Mouse (Mus musculus) frontal cortex, postnatal 25 days (tissue): ENCODE measurements at regions not wholly inside any gene's neighbourhood (a gene's known extent, or its start where the extent isn't known, plus 50 kb on each side); places are given as distances from the start of the nearest gene placed in this dataset.
"Not testable (repeated sequence)": the region's sequence is repeated elsewhere in the genome, so short reads cannot be mapped to it uniquely, and the experiment has no call there.

Experiments
- DNase-seq, 2 experiments: peaks; one replicate each; pipeline ENCODE4 v3.0.0; 2022; ENCODE audit warnings: low spot score in 2 of 2

GRCm38 (mm10) chr12:20802027-20802426 lies 188.2 kb upstream of the Asap2 start:
- DNase-seq = not testable (repeated sequence)

DNA sequence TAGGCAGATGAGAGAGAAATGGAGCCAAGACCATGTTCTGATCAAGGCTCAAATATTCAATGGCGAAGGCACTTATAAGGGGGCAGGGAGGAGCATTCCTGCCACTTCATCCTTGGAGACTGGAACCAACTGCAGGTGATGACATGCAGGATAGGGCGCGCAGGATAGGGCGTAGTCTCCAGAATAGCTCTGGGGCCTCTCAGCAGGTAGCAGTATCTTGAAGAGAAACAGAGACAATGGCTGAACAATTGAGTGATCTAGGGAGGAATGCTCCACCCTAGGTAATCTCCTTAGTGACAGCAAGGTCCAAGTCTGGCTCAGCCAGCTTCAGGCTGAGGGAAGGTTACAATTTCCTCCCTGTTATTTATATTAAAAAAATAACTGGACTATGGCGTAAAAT lies 184.8 kb upstream of the Asap2 start:
- not testable (repeated sequence) for DNase-seq

DNA sequence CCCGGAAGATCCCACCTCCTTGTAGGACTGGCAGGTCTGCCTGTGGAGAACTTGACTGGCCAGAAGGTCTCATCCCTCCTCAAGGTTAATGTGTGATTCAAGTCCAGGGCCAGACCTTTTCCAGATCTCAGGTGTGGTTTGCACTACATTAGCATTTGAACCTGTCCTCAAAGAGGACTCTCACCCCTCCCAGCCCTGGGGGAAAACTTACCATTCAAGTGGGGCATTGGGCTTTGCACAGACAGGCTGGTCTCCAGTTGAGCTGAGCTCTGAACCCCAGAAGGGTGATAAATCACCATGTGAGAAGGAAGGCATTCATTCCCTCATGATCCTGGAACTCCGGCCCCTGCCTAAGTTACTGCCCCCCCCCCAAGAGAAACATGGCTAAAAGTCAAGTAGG lies 183.6 kb upstream of the Asap2 start:
- no peak for DNase-seq

GRCm38 (mm10) chr12:20813836-20814235 lies 176.4 kb upstream of the Asap2 start:
- not testable (repeated sequence) for DNase-seq

DNA sequence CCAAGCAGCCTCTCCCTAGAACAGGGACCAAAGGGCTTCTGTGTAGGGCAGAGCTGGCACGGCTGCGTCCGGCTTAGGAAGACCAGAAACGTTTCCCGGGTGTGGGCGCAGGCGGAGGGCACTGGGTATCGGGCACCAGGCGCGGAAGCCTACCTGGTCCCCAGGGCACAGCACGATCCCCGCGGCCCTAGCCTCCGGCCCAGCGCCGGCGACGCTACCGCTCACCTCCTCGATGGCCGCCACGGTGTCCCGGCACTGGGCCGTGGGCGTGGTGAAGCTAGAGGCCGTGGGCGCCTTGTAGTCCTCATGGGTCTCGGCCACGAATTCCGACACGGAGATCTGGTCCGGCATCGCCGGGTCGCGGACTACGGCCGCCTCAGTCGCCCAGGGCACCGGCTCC lies 175.1 kb upstream of the Asap2 start:
- DNase-seq = not testable (repeated sequence)

- no peak for DNase-seq
Measured at GRCm38 (mm10) chr12:20815599-20815998, 174.7 kb upstream of the Asap2 start.

DNA sequence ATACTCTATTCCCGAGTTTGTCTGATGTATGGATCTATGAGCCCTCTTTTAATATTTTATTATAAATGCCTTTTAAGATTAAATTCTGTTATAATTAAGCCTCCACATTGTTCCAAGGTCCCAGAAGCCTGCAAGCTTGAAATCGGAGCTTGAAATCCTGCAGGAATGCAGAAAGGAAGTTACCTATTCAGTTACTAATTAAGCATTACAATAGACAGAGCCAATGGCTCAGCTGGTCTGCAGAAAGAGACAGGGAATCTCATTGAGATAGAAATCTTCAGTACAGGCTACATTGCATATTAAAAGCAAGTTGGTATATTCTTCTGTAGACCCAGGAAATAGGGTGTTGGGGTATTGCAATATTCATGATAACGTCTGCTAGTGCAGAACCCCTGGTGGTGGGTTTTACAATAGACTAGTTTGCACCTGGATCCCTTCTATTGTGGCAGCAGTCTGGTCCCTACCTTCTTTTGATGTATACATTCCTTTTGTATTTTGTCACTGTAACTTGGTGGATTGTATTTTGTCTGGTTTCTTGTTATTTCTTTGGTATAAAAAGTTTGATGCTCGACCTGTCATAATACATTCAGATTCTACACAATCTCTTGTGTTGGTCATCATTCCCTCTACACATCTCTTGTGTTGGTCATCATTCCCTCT lies 146.5 kb upstream of the Asap2 start:
- not testable (repeated sequence) for DNase-seq

DNA sequence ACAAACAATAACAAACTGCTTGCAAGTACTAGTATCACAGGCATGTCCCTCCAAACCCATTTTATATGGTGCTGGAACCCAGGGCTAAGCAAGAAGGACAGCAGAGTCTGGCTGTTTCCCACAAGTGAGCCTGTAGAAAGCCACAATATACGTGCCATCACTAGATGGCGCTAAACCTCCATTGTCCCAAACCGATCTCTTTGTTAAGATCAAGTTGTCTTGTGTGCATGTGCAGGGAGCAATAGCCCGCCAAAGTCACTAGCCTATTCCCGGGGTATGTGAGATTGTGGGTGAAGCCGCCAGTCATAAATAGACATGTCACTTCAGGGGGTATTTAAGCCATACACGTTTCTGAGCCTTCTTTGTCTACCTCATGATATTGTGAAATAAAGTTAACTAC lies 145.4 kb upstream of the Asap2 start:
- DNase-seq = not testable (repeated sequence)

DNA sequence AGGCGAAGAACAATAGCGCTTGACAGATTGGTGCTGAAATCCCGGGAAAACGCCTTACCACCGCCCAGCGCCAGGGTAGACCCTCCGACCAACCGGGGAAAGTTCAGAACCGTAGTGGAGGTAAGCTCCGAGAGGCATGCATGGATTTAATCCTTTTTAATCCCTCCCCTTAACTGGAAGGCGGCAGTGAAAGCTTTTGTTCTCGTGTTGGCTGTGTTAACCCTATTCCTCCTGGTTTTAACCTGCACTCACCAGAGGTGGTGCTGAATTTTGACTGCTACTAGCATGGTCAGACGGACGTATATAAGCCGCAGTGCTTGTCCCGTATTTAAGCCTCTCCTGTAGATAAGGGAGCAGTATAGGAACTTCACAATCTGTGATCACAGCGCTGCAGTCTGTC lies 145.0 kb upstream of the Asap2 start:
- DNase-seq = no peak

GRCm38 (mm10) chr12:20884104-20884503 lies 106.2 kb upstream of the Asap2 start:
- DNase-seq = not testable (repeated sequence)

- DNase-seq = peak; percentile 14 to 19
Measured at GRCm38 (mm10) chr12:20920653-20921397, 69.4 kb upstream of the Asap2 start.

DNA sequence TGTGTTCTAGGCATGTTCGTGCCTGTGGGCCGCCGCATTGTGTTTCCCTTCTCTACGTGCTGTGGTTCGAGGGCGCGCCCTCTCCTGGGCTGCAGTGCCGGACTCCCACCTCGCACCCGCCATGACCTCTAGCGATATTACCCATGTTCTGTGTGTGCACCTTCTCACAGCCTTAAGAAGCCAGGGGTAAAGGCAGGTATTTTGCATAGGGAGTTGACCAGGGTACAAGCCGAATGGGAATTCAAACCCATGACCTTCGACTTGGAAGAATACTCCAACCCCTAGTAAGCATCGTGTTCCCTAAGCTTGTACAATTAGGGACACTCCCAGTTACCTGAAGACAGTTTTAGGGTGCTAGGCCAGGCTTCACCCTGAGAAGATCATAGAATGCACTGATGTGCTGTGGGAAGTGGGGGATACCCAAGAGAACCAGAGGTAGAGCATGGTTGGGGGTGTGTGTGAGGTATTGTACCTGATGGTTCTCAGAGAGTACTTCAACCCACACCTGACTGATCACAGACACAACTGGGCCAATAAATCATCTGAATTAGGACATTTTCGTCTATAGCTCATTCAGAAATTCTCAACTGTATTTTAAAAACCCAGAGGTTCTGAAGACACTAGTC lies 68.7 kb upstream of the Asap2 start:
- DNase-seq = not testable (repeated sequence)

GRCm38 (mm10) chr12:20928966-20929365 lies 61.3 kb upstream of the Asap2 start:
- peak; percentile 29 to 47 for DNase-seq
